Mouse (Mus musculus): Measurements from ENCODE around the gene Vars. TPM values are rescaled to one million over a fixed set of nuclear protein-coding genes. Genes with fewer than 3 reads are reported as not detected.
"Not testable (repeated sequence)": the region's sequence is repeated elsewhere in the genome, so short reads cannot be mapped to it uniquely, and the experiment has no call there.

The Vars gene
- total RNA-seq, 1 experiment from 2014 or later: 243 TPM

DNA sequence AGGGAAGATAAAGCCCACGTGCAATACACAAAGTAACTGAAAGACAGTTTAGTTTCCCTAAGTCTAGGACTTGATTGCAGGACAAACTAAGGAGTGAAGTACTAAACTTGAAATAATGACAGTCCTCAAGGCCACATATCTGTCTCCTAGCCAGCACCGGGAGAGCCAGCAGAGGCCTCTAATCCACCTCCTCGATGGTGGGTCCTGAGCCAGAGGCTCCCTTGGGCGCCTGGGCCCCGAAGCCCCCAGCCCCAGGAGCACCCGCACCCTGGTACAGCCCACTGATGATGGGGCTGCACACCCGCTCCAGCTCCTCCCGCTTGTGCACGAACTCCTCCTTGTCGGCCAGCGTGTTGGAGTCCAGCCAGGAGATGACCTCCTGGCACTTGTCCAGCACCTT, 31.0 kb upstream of the Vars start, which contains the start of gene Gm20481:
TSS of gene Gm20481 (plus strand) at position 91 of the 400 bp plus-strand sequence.
- ATAC-seq (ENCODE audit: extremely low read depth, insufficient number of reproducible peaks, low FRiP score, poor library complexity, severe bottlenecking): not testable (repeated sequence)

DNA sequence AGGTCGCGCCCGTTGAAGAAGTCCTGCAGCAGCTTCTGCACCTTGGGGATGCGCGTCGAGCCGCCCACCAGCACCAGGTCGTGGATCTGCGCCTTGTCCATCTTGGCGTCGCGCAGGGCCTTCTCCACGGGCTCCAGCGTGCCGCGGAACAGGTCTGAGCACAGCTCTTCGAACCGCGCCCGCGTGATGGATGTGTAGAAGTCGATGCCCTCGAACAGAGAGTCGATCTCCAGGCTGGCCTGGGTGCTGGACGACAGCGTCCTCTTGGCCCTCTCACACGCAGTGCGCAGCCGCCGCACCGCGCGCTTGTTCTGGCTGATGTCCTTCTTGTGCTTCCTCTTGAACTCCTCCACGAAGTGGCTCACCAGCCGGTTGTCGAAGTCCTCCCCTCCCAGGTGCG, 29.9 kb upstream of the Vars start:
- not testable (repeated sequence) for ATAC-seq (ENCODE audit: extremely low read depth, insufficient number of reproducible peaks, low FRiP score, poor library complexity, severe bottlenecking)

DNA sequence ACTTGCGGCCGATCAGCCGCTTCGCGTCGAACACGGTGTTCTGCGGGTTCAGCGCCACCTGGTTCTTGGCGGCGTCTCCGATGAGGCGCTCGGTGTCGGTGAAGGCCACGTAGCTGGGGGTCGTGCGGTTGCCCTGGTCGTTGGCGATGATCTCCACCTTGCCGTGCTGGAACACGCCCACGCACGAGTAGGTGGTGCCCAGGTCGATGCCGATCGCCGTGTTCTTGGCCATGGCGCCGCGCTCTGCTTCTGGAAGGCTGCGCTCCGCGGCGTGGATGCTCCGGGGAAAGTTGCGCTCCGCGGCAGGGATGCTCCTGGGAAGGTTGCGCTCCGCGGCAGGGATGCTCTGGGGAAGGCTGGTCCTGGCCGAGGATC, 29.1 kb upstream of the Vars start:
- ATAC-seq (ENCODE audit: extremely low read depth, insufficient number of reproducible peaks, low FRiP score, poor library complexity, severe bottlenecking): not testable (repeated sequence)

DNA sequence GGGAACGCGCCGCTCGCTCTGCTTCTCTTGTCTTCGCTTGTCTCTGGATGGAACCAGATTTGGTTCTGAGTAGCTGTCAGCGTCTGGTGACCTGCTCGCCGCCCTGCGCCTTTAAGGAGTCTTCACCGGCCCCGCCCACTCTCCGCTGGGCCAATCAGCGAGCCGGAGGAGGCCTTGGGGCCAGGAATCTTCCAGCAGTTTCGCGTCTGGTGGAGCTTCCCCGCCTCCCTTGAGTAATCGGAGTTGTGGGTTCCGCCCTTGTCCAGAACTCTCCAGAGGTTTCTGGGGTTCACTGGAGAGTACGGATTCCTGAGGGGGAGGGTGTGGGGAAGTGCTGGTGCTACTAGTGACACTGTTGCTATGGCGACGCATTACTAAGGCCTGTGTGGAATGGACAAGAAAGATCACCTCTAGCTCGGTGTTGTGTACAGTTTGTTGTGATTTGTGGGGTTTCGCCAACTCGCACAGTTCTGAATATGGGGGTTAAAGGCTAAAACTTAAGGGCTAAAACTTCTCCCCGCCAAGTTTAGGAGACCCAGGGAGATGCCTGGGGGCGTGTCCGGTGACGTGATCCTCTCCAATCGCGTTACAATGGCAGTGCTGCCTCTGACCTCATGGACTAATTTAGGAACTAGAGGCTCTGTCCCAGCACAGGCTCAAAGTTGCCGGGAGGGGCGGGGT, 28.6 kb upstream of the Vars start, which contains the start of the genes Hspa1a and Hspa1l:
TSS of gene Hspa1a (minus strand) at position 88 of the 681 bp plus-strand sequence.
TSS of gene Hspa1l (plus strand) at position 635 of the 681 bp plus-strand sequence.
- peak; percentile 86 for ATAC-seq (ENCODE audit: extremely low read depth, insufficient number of reproducible peaks, low FRiP score, poor library complexity, severe bottlenecking)

DNA sequence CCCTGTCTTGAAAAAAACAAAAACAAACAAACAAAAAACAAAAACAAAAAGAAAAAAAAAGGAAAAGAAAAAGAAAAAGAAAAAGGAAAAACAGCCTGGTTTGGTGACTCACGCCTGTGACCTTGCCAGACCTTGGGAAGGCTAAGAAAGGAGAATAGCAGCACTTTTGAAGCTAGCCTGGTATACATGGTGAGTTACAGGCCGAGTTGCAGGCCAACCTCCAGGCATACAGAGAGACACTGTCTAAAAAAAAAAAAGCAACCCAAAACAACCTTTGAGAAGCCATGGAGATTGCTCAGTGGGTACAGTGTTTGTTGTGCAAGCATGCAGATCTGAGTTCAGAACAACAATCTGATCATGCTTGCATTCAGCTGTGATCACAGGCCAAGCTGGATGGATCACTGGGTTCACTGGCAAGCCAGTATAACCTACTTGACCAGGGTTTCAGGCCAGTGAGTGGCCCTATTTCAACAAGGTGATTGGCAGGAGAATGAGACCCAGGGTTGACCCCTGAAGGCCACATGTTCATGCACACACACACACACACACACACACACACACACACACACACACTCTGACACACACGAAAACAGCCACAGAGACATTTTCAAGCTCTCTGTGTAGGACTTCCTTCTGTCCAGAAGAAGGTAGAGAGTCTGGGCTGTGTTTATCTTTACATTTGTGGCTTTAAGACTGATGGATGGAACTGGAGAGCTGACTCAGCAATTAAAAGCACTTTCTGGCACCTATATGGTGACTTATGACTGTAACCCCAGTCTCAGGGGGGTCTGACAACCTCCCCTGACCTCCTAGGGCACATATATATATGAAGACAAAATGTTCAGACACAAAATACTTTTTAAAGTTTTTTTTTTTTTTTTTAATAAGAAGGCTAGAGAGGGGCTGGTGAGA, 24.9 kb upstream of the Vars start:
- no peak for ATAC-seq (ENCODE audit: extremely low read depth, insufficient number of reproducible peaks, low FRiP score, poor library complexity, severe bottlenecking)

DNA sequence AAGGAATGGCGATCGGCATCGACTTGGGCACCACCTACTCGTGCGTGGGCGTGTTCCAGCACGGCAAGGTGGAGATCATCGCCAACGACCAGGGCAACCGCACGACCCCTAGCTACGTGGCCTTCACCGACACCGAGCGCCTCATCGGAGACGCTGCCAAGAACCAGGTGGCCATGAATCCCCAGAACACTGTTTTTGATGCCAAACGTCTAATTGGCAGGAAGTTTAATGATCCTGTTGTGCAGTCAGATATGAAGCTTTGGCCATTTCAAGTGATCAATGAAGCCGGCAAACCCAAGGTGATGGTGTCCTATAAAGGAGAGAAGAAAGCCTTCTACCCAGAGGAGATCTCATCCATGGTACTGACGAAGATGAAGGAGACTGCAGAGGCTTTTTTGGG, 23.8 kb upstream of the Vars start:
- no peak for ATAC-seq (ENCODE audit: extremely low read depth, insufficient number of reproducible peaks, low FRiP score, poor library complexity, severe bottlenecking)

DNA sequence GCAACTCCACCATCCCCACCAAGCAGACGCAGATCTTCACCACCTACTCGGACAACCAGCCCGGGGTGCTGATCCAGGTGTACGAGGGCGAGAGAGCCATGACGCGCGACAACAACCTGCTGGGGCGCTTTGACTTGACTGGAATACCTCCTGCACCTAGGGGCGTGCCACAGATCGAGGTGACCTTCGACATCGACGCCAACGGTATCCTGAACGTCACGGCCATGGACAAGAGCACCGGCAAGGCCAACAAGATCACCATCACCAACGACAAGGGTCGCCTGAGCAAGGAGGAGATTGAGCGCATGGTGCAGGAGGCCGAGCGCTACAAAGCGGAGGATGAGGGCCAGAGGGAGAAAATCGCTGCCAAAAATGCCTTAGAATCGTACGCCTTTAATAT, 22.5 kb upstream of the Vars start:
- no peak for ATAC-seq (ENCODE audit: extremely low read depth, insufficient number of reproducible peaks, low FRiP score, poor library complexity, severe bottlenecking)

DNA sequence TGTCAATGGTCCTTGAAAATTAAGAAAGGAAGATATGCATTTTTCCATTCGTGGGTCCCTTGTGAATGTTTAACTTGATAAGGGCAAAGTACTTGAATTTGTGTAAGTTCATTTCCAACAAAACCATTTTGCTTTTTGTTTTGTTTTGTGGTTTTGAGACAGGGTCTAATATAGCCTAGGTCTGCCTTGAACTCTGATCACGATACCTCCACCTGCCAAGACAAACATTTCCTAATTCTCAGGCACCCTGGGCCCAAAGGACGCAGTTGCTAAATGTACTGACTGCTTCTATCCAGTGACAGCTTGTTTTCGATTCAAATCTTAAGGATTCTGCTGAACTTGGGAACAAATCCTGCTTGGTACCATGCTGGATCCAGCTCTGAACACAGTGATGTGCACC, 21.2 kb upstream of the Vars start:
- no peak for ATAC-seq (ENCODE audit: extremely low read depth, insufficient number of reproducible peaks, low FRiP score, poor library complexity, severe bottlenecking)

DNA sequence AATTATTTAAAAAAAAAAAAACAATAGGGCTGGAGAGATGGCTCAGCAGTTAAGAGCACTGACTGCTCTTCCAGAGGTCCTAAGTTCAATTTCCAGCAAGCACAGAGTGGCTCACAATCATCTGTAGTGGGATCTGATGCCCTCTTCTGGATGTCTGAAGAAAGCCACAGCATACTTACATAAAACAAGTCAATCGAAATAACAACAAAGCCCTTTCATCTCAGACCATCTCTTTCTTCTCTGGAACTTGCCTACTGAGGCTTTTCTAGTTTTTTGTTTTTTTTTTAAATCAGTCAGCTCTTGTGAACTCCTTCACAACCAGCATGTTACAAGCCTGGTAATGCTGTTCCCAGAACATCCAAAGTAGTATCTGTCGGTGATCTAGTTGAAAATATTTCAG, 20.1 kb upstream of the Vars start:
- no peak for ATAC-seq (ENCODE audit: extremely low read depth, insufficient number of reproducible peaks, low FRiP score, poor library complexity, severe bottlenecking)

DNA sequence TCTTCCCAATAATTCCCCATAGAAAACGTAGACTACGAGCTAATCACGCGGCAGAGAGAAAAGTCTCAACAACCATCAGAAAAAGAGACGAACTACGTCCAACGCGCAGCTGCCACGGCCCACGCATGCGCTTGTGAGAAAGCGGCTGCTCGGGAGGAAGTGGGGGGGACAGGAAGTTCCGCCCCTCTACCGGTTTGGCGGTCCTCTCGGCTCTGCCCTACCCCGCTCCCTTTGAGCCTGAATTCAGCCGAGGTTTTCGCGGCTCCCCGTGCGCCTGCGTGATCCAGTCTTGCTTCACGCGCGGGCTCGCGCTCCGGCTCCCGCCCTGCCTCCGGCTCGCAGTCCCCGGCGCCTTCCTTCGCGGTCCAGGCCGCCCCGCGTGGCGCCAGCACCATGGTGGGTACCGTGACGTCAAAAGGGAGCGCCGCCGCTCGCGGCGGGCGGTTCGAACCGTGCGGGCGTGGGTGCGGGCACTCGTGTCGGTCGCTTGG, 19.1 kb upstream of the Vars start, which contains the start of gene Lsm2:
TSS of gene Lsm2 (plus strand) at position 173 of the 491 bp plus-strand sequence.
- ATAC-seq (ENCODE audit: extremely low read depth, insufficient number of reproducible peaks, low FRiP score, poor library complexity, severe bottlenecking): peak; percentile 84

DNA sequence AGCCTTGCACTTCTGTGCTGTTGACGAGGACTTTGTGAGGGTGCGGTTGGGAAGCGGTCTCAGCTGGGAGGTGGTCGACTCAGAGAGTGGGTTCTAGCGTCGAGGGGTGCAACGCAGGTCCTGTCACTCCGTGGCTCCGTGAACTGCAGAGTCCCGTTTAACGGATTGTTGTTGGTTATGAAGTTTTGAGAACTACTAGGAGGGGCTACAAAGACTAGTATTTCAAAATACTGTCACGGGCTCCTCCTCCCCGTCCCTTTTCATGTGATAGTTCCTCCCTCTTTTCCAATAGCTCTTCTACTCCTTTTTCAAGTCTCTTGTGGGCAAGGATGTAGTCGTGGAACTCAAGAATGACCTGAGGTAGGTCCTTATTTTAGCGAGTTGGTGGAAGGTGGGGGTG, 18.5 kb upstream of the Vars start:
- ATAC-seq (ENCODE audit: extremely low read depth, insufficient number of reproducible peaks, low FRiP score, poor library complexity, severe bottlenecking): no peak

DNA sequence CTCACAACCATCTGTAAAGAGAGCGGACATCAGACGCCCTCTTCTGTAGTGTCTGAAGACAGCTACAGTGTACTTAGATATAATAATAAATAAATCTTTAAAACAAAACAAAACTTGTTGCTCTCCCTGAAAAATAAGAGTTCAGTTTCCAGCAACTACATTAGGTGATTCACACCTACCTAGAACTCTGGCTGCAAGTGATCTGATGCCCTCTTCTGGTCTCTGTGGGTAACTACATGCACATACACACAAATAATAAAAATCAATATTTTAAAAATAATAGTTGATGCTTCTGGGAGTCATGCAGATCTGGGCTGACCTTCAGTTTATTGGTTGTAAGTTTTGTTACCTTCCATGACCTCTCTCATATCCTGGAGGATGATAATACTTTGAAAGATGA, 16.6 kb upstream of the Vars start:
- peak; percentile 61 for ATAC-seq (ENCODE audit: extremely low read depth, insufficient number of reproducible peaks, low FRiP score, poor library complexity, severe bottlenecking)

DNA sequence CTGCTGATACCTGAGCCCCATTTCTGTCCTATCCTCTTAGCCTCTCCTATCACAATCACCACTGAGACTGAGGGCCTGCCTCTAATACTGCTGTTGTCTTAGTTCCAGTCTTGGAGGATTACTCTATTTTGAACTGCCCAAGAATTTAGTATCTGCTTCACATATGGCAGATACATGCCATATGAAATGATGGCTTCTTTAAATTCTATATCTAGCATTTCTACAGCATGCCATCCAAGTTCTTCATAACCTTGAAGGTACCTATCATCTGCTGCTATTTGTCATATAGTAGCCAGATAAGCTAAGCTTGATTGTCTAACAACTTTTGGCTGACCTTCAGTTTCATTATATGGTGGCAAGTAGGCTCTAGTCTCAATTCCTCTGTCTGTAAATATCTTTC, 6.0 kb upstream of the Vars start:
- no peak for ATAC-seq (ENCODE audit: extremely low read depth, insufficient number of reproducible peaks, low FRiP score, poor library complexity, severe bottlenecking)

DNA sequence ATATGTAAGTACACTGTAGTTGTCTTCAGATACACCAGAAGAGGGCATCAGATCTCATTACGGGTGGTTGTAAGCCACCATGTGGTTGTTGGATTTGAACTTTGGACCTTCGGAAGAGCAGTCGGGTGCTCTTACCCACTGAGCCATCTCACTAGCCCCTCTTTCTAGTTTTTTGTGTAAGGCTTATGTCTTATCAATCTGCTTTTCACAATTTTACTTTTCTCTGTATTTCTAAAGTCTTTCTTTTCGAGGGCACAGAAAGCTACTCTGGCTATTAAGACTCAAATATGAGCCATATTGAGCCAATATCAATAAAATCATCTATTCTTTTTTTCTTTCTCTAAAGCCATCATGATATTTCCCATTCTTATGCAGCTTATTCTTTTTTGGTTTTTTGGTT, 5.6 kb upstream of the Vars start:
- not testable (repeated sequence) for ATAC-seq (ENCODE audit: extremely low read depth, insufficient number of reproducible peaks, low FRiP score, poor library complexity, severe bottlenecking)

DNA sequence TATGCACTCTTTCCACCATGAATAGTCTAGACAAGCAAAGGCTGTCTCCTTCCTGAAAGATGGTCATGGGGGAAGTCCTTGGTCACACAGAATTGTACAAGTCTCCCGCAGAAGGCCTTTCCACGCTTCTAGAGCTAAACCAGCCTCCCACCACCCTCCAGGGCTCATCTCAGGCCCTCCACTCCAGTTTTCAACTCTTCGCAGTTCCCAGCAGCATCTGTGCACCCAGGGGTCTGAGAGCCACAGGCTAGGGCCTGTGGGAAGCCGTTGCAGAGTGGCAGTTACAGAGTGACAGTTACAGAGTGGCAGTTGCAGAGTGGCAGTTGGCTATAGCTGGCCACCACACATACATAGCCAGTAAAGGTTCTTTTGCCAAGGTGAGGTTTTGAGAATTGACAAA, 4.9 kb upstream of the Vars start:
- not testable (repeated sequence) for ATAC-seq (ENCODE audit: extremely low read depth, insufficient number of reproducible peaks, low FRiP score, poor library complexity, severe bottlenecking)

DNA sequence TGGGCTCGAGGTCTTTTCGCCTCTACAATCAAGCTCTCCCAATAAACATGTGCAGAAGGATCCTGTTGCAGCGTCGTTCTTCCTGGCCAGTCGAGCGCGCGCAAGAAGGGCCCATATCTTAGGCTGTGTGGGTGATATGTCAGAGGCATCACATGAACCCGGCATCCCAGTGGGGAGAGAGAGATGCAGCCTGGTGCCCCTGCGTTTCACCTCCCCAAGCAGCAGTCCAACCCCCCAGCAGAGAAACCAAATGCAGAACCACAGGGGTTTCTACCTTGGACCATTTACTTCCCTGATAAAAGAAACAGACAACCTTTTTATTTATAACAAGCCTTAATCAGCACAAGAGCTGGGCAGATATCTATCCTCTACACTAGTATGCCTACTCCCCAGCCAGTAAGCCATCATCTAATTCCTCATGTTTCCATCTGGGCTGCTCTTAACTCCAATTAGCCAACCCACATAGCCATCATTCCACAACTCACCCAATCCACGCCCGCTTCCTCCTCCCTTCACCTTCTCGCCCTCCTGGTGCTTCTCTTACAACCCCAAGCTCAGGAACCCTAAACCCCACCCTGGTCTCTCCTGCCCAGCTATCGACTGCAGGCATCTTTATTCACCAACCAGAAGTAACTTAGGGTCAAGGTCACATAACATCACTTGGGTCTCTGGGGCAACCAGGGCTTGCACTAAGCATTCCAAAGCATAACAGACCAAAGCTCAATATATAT, 4.2 kb upstream of the Vars start:
- no peak for ATAC-seq (ENCODE audit: extremely low read depth, insufficient number of reproducible peaks, low FRiP score, poor library complexity, severe bottlenecking)

DNA sequence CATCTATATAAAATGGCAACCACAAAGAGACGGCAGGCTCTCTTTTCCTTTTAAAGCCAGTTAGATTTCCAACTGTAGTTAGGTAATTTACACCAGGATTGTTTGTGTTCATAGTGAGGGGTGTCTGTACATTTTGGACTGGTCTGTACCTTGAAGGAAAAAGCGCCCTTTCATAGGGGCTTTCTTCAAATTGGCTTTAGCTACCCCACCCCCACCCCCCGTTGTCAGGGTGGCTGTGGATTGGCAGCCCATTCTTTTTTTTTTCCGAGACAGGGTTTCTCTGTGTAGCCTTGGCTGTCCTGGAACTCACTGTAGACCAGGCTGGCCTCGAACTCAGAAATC, 3.7 kb upstream of the Vars start:
- no peak for ATAC-seq (ENCODE audit: extremely low read depth, insufficient number of reproducible peaks, low FRiP score, poor library complexity, severe bottlenecking)

DNA sequence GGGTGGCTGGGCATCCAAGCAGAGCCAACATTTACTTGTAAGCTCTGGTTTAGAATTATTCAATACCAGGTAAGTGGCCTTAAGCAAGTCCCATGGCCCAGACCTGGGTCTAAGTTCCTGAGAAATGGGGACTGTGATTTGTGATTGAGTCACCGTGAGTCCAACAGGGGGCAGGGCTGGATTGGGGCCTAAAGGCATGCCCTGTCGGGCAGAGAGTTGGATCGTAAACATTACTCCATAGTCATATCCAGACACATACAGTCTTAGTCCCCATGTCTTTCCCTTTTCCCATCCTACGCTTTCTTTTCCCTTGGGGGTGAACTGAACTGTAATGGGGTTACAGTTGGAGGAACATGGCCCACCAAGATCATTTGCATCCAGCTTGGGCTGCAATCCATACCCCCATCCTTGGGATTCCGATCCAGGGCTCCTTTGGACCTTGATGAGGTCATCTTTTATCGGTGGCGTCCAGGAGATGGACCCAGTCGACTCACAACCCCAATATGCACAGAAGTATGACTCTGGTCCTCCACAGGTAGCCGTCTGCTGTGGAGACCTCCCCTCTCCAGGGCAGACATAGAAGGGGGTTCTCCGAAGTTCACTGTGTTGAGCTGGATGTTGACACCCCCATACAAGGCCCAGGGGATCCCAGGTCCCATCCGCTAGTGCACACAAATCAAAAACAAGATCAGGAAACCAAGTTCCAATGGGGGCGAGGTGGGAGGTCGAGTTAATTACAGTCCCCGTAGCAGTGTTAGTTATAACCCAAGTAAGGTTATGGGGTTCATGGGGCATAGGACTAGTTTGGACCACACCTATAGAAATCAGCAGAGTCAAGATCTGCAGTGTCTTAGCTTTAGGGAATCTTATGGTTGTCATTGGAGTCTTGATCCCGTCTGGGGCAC, 2.0 kb upstream of the Vars start:
- no peak for ATAC-seq (ENCODE audit: extremely low read depth, insufficient number of reproducible peaks, low FRiP score, poor library complexity, severe bottlenecking)
